20 mouse cellular contexts compared by ENCODE assay signal in the genomic region with DNA sequence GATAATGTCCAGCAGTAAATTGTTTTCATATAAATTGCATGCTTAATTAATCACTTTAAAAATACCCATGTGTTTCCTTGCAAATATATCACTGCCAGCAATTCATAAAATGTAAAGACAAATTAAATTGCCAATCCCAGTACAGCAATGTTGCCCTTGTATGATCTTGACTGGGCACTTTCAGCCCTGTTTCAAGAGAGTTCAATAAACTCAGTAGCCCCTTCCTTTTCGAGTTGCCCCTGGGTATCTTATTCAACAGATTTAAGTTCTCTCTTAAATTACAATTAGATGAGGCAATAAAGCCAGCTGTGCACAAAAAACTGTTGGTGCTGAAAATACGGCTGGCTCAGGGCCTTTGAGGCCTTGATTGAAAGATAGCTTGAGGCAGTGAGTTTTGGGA.
"Had no signal": no experiment of that assay in that cellular context is flagged by ENCODE, and none has a peak within 500 bp of the region (broad histone marks: within the 10 kb centered on the region; RNA-seq: fewer than 3 reads in every experiment).

No protein-coding gene starts in this region.

- H3K9ac ChIP-seq: limb, embryonic 12.5 days; limb, embryonic 15.5 days; liver, embryonic 14.5 days; liver, postnatal 0 days; lung, embryonic 14.5 days; midbrain, embryonic 15.5 days had no signal

- ATAC-seq: liver, postnatal 0 days; lung, postnatal 0 days; midbrain, embryonic 15.5 days had no signal

- H3K4me1 ChIP-seq: limb, embryonic 12.5 days; limb, embryonic 15.5 days; midbrain, embryonic 15.5 days had no signal

- H3K4me3 ChIP-seq: left cerebral cortex, adult 2 months; limb, embryonic 12.5 days; limb, embryonic 15.5 days; midbrain, embryonic 15.5 days; myocyte had no signal

- H3K27ac ChIP-seq: left cerebral cortex, adult 2 months; limb, embryonic 12.5 days; limb, embryonic 15.5 days; liver, embryonic 14.5 days; macrophage; midbrain, embryonic 15.5 days had no signal

- H3K9me3 ChIP-seq: limb, embryonic 15.5 days; midbrain, embryonic 15.5 days had no signal

- H3K36me3 ChIP-seq: limb, embryonic 12.5 days; limb, embryonic 15.5 days; midbrain, embryonic 15.5 days had no signal

- H3K4me2 ChIP-seq: limb, embryonic 12.5 days; limb, embryonic 15.5 days; liver, embryonic 11.5 days; lung, embryonic 14.5 days; midbrain, embryonic 15.5 days had no signal

- DNase-seq: kidney, adult 18-20 months; kidney, adult 9 months; kidney, postnatal 10 days; kidney, postnatal 36 days; layer of hippocampus, postnatal 36 days; left cerebral cortex, postnatal 4 days; liver, postnatal 0 days; lung, embryonic 14.5 days; thymus, adult 18-20 months; thymus, postnatal 14 days; thymus, postnatal 4 days had no signal

- H3K27me3 ChIP-seq: limb, embryonic 12.5 days; limb, embryonic 15.5 days; midbrain, embryonic 15.5 days had no signal
